Mouse (Mus musculus) E14TG2a.4 (cell line): ENCODE results near the gene Gad2.

Source experiments
- H3K27me3 ChIP-seq: 2 replicates; pipeline ENCODE4 v1.6.1; 2014; ENCODE audit warnings: low read length, control low read depth; ENCODE audit not compliant: insufficient read depth
- H3K36me3 ChIP-seq: 2 replicates; pipeline ENCODE4 v1.6.1; 2014; ENCODE audit warnings: low read length, control low read depth; ENCODE audit not compliant: insufficient read depth
- H3K4me1 ChIP-seq: replicated peaks from 2 replicates; pipeline ENCODE4 v1.6.1; 2014; ENCODE audit warnings: low read depth, low read length, control low read depth
- H3K4me3 ChIP-seq: replicated peaks from 2 replicates; pipeline ENCODE4 v1.5.1; 2014; ENCODE audit warnings: mild to moderate bottlenecking, low read length
- H3K9me3 ChIP-seq: 2 replicates; pipeline ENCODE4 v1.6.1; 2014; ENCODE audit warnings: low read length, control low read depth
- CTCF ChIP-seq: conservative IDR thresholded peaks from 2 replicates; pipeline ENCODE4 v1.5.1; 2014; ENCODE audit warnings: low read length
- NANOG ChIP-seq: IDR thresholded peaks from 2 replicates; pipeline ENCODE4 v1.6.1; 2014; ENCODE audit warnings: borderline replicate concordance, low read length, mixed read lengths
- POU5F1 ChIP-seq: IDR thresholded peaks from 2 replicates; pipeline ENCODE4 v1.6.1; 2014; ENCODE audit warnings: low read length, borderline replicate concordance

The Gad2 gene

DNA sequence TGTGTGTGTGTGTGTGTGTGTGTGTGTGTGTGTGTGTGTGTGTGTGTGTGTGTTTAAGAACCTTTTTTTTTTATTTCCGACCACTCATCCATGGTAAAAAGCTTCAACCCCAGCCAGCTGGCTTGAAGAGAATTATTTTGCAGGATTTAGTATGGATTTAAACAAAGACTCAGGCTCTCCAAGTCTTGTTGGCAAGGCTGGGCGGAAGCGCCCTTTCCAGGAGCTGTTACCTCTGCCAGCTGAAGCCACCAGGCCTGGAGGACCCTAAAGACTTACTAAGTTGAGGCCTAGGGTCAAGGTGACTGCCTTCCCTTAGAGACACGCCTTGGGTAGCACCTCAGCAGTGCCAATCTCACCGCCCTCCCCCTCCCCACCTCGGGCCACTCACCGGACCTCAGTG, 1.5 kb upstream of the Gad2 start:
- Histone ChIP-seq H3K36me3 (no peaks in the 10 kb centered on the region), H3K4me3 (peak overlapping the region; percentile 45), H3K27me3 (peaks cover 85% of the 10 kb centered on the region), H3K4me1 (peaks cover 68% of the 10 kb centered on the region), H3K9me3 (no peaks in the 10 kb centered on the region)
- TF ChIP-seq POU5F1 (no peak), NANOG (no peak)

- peaks cover 68% of the 10 kb centered on the region for H3K4me1 ChIP-seq
- TF ChIP-seq POU5F1 (no peak), CTCF (no peak), NANOG (no peak)
- H3K27me3 ChIP-seq: peaks cover 89% of the 10 kb centered on the region
- H3K9me3 ChIP-seq: no peaks in the 10 kb centered on the region
- H3K36me3 ChIP-seq: no peaks in the 10 kb centered on the region
- H3K4me3 ChIP-seq: peak overlapping the region; percentile 77
Measured at GRCm38 (mm10) chr2:22620978-22621827, 802 bp upstream of the Gad2 start.

DNA sequence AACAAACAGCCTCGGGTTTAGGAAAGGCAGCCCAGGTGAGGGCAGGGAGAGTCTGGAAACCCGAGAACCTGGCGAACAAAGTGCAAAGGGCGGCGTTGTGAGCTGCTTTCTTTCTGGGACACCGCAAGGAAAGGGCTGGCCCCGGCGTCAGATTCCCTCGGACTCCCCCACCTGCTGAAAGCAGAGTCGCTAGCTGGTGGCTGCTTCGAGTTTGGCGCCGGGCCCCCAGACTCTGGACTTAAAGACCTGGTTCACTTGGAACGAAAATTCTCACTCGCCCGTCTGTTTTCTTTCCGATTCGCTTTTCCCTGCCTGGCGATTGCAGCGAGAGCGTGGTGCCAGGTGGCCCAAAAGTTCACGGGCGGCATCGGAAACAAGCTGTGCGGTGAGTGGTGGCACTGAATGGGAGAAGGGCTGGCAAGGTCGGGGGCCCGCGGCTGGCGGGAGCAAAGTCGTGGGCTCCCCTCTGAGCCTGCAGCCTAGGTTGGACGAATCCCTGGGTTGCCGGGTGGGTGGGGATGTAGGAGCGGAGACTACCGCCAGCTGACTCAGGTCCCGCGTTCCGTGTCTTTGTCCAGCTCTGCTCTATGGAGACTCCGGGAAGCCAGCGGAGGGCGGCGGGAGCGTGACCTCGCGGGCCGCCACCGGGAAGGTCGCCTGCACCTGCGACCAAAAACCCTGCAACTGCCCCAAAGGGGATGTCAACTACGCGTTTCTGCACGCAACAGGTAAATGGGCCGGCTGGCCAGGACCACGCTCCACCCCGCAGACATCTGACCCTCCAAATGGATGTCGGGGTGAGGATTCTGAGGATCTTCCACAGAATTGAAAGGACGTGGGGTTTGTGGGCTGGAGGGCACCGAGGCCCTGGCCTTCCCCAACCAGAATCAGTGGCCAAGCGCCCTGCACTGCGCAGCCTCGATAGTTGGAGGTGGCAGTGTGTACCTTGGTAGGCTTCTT, 1.4 kb downstream of the Gad2 start:
- H3K9me3 ChIP-seq: no peaks in the 10 kb centered on the region
- peaks cover 56% of the 10 kb centered on the region for H3K4me1 ChIP-seq
- H3K4me3 ChIP-seq: peak overlapping the region; percentile 77
- no peaks in the 10 kb centered on the region for H3K36me3 ChIP-seq
- peaks cover 84% of the 10 kb centered on the region for H3K27me3 ChIP-seq
- TF ChIP-seq NANOG (no peak), POU5F1 (no peak), CTCF (no peak)

DNA sequence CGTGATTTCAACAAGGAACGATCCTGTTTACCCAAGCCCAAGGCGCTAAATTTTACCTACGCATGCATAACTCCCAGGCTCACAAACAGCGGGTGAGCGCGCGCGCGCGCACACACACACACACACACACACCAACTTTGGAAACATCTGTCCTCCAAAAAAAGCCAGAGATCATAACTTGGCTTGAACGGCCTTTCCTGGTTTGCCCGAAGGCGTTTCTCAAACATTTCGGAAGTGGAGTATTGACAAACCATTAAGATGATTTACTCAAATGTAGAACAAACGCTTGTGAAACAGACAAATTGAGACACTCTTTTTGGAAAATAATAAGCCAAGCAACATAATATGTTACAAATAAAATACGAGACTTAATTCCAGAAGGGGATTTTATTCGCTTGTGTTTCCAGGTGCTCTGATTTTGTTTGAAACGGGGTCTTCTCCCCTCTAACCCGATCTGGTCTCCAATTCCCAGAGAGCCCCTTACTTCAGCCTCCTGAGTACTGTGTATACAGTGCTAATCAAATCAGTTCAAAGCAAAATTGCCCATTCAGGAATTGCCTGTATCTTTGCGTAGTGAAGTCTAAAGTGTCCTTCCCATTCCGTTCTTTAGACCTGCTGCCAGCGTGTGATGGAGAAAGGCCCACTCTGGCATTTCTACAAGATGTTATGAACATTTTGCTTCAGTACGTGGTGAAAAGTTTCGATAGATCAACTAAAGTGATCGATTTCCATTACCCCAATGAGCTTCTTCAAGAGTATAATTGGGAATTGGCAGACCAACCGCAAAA, 2.4 kb downstream of the Gad2 start:
- Histone ChIP-seq H3K36me3 (no peaks in the 10 kb centered on the region), H3K9me3 (no peaks in the 10 kb centered on the region), H3K27me3 (peaks cover 75% of the 10 kb centered on the region), H3K4me3 (peak overlapping the region; percentile 77), H3K4me1 (peaks cover 47% of the 10 kb centered on the region)
- TF ChIP-seq NANOG: no peak
- TF ChIP-seq POU5F1: no peak
- no peak for TF ChIP-seq CTCF

GRCm38 (mm10) chr2:22625096-22625960, 3.3 kb downstream of the Gad2 start:
- no peak overlapping the region for H3K4me3 ChIP-seq
- peaks cover 41% of the 10 kb centered on the region for H3K4me1 ChIP-seq
- H3K27me3 ChIP-seq: peaks cover 74% of the 10 kb centered on the region
- TF ChIP-seq NANOG: no peak
- no peak for TF ChIP-seq CTCF
- no peak for TF ChIP-seq POU5F1
- no peaks in the 10 kb centered on the region for H3K9me3 ChIP-seq
- H3K36me3 ChIP-seq: no peaks in the 10 kb centered on the region

GRCm38 (mm10) chr2:22627147-22627666, 5.2 kb downstream of the Gad2 start:
- H3K4me1 ChIP-seq: peaks cover 23% of the 10 kb centered on the region
- no peak overlapping the region for H3K4me3 ChIP-seq
- no peak for TF ChIP-seq POU5F1
- no peak for TF ChIP-seq CTCF
- no peak for TF ChIP-seq NANOG
- H3K9me3 ChIP-seq: no peaks in the 10 kb centered on the region
- no peaks in the 10 kb centered on the region for H3K36me3 ChIP-seq
- peaks cover 65% of the 10 kb centered on the region for H3K27me3 ChIP-seq

- Histone ChIP-seq H3K9me3 (no peaks in the 10 kb centered on the region), H3K4me3 (no peak overlapping the region), H3K36me3 (no peaks in the 10 kb centered on the region), H3K27me3 (peaks cover 64% of the 10 kb centered on the region), H3K4me1 (peaks cover 16% of the 10 kb centered on the region)
- TF ChIP-seq CTCF (no peak), NANOG (no peak), POU5F1 (no peak)
Measured at GRCm38 (mm10) chr2:22627819-22628432, 5.9 kb downstream of the Gad2 start.
